In genomic region chr11:97700746-97701580, GRCm38 (mm10) we compare ENCODE assay signal across 8 mouse cellular contexts. TPM values are rescaled to one million over a fixed set of nuclear protein-coding genes. Genes with fewer than 3 reads are reported as not detected.
A peak's percentile ranks its signal among the peaks of the same experiment; 100 is the strongest.
DNase-seq lines count a peak whose midpoint lies in the region; ATAC-seq and TF ChIP-seq lines count a peak whose summit lies in the region.

No protein-coding gene starts in this region.

- H3K36me3 ChIP-seq in ES-E14 (ENCODE audit: control insufficient read depth, insufficient read depth, low read length, poor library complexity, severe bottlenecking): peaks cover 8% of the 10 kb centered on the region
- H3K36me3 ChIP-seq in forebrain, postnatal 0 days (ENCODE audit: insufficient read depth): peaks cover 4% of the 10 kb centered on the region; the same call in 1 of the 2 replicates
- H3K36me3 ChIP-seq in kidney, embryonic 15.5 days: peaks cover 16% of the 10 kb centered on the region

- peak overlapping the region; percentile 71 for H3K4me2 ChIP-seq in forebrain, postnatal 0 days (ENCODE audit: low read depth)
- H3K4me2 ChIP-seq in kidney, embryonic 15.5 days: peak overlapping the region; percentile 80

- peak overlapping the region; percentile 91 for H3K27ac ChIP-seq in cerebellum, adult 2 months (ENCODE audit: insufficient read depth, low read length)
- H3K27ac ChIP-seq in ES-E14 (ENCODE audit: insufficient read depth, low read depth, low read length, poor library complexity, severe bottlenecking): no peak overlapping the region
- H3K27ac ChIP-seq in forebrain, postnatal 0 days (ENCODE audit: low read depth, low read length): peak overlapping the region; percentile 95
- H3K27ac ChIP-seq in kidney, embryonic 15.5 days: peak overlapping the region; percentile 98

- peak overlapping the region; percentile 84 for H3K9ac ChIP-seq in ES-E14 (ENCODE audit: insufficient read depth, low read depth, low read length, poor library complexity, severe bottlenecking)
- peak overlapping the region; percentile 98 for H3K9ac ChIP-seq in forebrain, postnatal 0 days
- peak overlapping the region; percentile 94 for H3K9ac ChIP-seq in kidney, embryonic 15.5 days

- TF ChIP-seq POLR2A in cerebellum, adult 2 months (IDR thresholded peaks at IDR 0.05; ENCODE audit: borderline replicate concordance, insufficient read depth, low read length): no peak

- no peak for ATAC-seq in cerebellum, adult (ENCODE audit: insufficient number of reproducible peaks, low FRiP score, low TSS enrichment)
- ATAC-seq in forebrain, postnatal 0 days: no peak
- no peak for ATAC-seq in kidney, embryonic 15.5 days (replicated peaks; ENCODE audit: low FRiP score)
- ATAC-seq in megakaryocyte progenitor cell, adult 5-6 weeks (replicated peaks; ENCODE audit: poor library complexity): no peak

- in situ Hi-C loops in ES-E14 (cut with MboI; ENCODE audit: low sequenced_read_pairs in 2 of 2, unreplicated experiment in 2 of 2): no loop called here

- TF ChIP-seq CTCF in cerebellum, adult 2 months (IDR thresholded peaks at IDR 0.05; ENCODE audit: borderline replicate concordance, insufficient read depth, low read depth, low read length): no peak
- TF ChIP-seq CTCF in forebrain, postnatal 0 days (IDR thresholded peaks at IDR 0.05; ENCODE audit: low read depth): no peak

- peaks cover 3% of the 10 kb centered on the region for H3K4me1 ChIP-seq in cerebellum, adult 2 months (ENCODE audit: control insufficient read depth, insufficient read depth, low read length)
- peaks cover 3 to 17% of the 10 kb centered on the region in 2 experiments; a peak in 3 of 4 replicates for H3K4me1 ChIP-seq in ES-E14 (ENCODE audit: control insufficient read depth in 2 of 2, insufficient read depth in 2 of 2, low read length in 2 of 2, poor library complexity in 1 of 2)
- H3K4me1 ChIP-seq in forebrain, postnatal 0 days (ENCODE audit: insufficient read depth): peaks cover 33% of the 10 kb centered on the region
- H3K4me1 ChIP-seq in kidney, embryonic 15.5 days: peaks cover 56% of the 10 kb centered on the region

- H3K9me3 ChIP-seq in ES-E14 (ENCODE audit: control insufficient read depth, insufficient read depth, low read depth, low read length): no peaks in the 10 kb centered on the region
- no peaks in the 10 kb centered on the region for H3K9me3 ChIP-seq in forebrain, postnatal 0 days (ENCODE audit: low read length)
- H3K9me3 ChIP-seq in kidney, embryonic 15.5 days (replicated peaks): no peaks in the 10 kb centered on the region

- DNase-seq in cerebellum, adult 2 months: no peak
- DNase-seq in ES-E14 (ENCODE audit: low read depth, low spot score): no peak
- no peak for DNase-seq in forebrain, postnatal 0 days
- peak; percentile 44 for DNase-seq in lung, postnatal 36 days
- no peak for DNase-seq in left cerebral cortex, adult 9 months (ENCODE audit: low spot score in 2 of 2)

- H3K4me3 ChIP-seq in cerebellum, adult 2 months (replicated peaks; ENCODE audit: insufficient read depth, low read depth, low read length): peak overlapping the region; percentile 92
- H3K4me3 ChIP-seq in ES-E14 (ENCODE audit: insufficient read depth in 1 of 2, low read depth in 1 of 2, low read length in 2 of 2, poor library complexity in 1 of 2, severe bottlenecking in 1 of 2): peak overlapping the region; percentile 88 to 93
- peak overlapping the region; percentile 92 for H3K4me3 ChIP-seq in forebrain, postnatal 0 days (ENCODE audit: low read depth, low read length)
- peak overlapping the region; percentile 95 for H3K4me3 ChIP-seq in kidney, embryonic 15.5 days (replicated peaks)

- H3K27me3 ChIP-seq in cerebellum, adult 2 months (ENCODE audit: control insufficient read depth, insufficient read depth, low read length): no peaks in the 10 kb centered on the region
- H3K27me3 ChIP-seq in forebrain, postnatal 0 days (ENCODE audit: insufficient read depth, low read length): no peaks in the 10 kb centered on the region
- H3K27me3 ChIP-seq in kidney, embryonic 15.5 days: no peaks in the 10 kb centered on the region

- 17% methylated on average over 30 of the region's 30 CpGs for WGBS in cerebellum, adult 2 months
- 18% methylated on average over 30 of the region's 30 CpGs for WGBS in forebrain, postnatal 0 days
- 14% methylated on average over 30 of the region's 30 CpGs for WGBS in kidney, embryonic 15.5 days

TF ChIP-seq in ES-E14, 5 proteins besides CTCF, POLR2A, EP300 and RAD21:
- TF ChIP-seq CHD2 (IDR thresholded peaks at IDR 0.05; ENCODE audit: low read depth, low read length) (no peak), MAFK (IDR thresholded peaks at IDR 0.05; ENCODE audit: insufficient read depth, low read depth, low read length) (no peak), ZNF384 (IDR thresholded peaks at IDR 0.05; ENCODE audit: low read depth, low read length) (no peak), ZC3H11A (IDR thresholded peaks at IDR 0.05; ENCODE audit: borderline replicate concordance, low read depth, low read length) (no peak), HCFC1 (IDR thresholded peaks at IDR 0.05; ENCODE audit: borderline replicate concordance, insufficient read depth, low read length) (no peak)

RNA-seq across cellular contexts. Expression of gene Pcgf2, which starts 0.7 kb away (rescaled TPM):
- 54.3 and 59.5 TPM in 2 replicates for polyA plus RNA-seq in cerebellum, adult 2 months (2012; rRNA removed)
- 20.1 and 28.4 TPM in 2 replicates for total RNA-seq in ES-E14 (2012; rRNA removed)
- total RNA-seq in forebrain, postnatal 0 days (2014; rRNA removed): 13.0 and 21.9 TPM in 2 replicates
- 10.0 and 12.6 TPM in 2 replicates for polyA plus RNA-seq in forebrain, postnatal 0 days (2015; fragmentation: Nextera tagmentation; extraction: Ambion mirVana)
- polyA plus RNA-seq in kidney, embryonic 15.5 days (2015; fragmentation: Nextera tagmentation; extraction: Ambion mirVana): 13.2 and 16.6 TPM in 2 replicates
- total RNA-seq in megakaryocyte progenitor cell, adult 5-6 weeks (2015): 3.9 and 4.6 TPM in 2 replicates
- 1.2 and 1.5 TPM in 2 replicates for total RNA-seq in megakaryocyte progenitor cell, adult 5-6 weeks (2017)

RNA-seq across cellular contexts. Expression of gene Psmb3, which starts 2.2 kb away (rescaled TPM):
- 291 and 295 TPM in 2 replicates for polyA plus RNA-seq in cerebellum, adult 2 months (2012; rRNA removed)
- 522 and 677 TPM in 2 replicates for total RNA-seq in ES-E14 (2012; rRNA removed)
- total RNA-seq in forebrain, postnatal 0 days (2014; rRNA removed): 322 and 350 TPM in 2 replicates
- 499 and 621 TPM in 2 replicates for polyA plus RNA-seq in forebrain, postnatal 0 days (2015; fragmentation: Nextera tagmentation; extraction: Ambion mirVana)
- polyA plus RNA-seq in kidney, embryonic 15.5 days (2015; fragmentation: Nextera tagmentation; extraction: Ambion mirVana): 475 and 488 TPM in 2 replicates
- total RNA-seq in megakaryocyte progenitor cell, adult 5-6 weeks (2015): 114 and 126 TPM in 2 replicates
- 158 and 185 TPM in 2 replicates for total RNA-seq in megakaryocyte progenitor cell, adult 5-6 weeks (2017)

RNA-seq across cellular contexts. Expression of gene Cisd3, which starts 15.3 kb away (rescaled TPM):
- 70.2 and 72.2 TPM in 2 replicates for polyA plus RNA-seq in cerebellum, adult 2 months (2012; rRNA removed)
- total RNA-seq in ES-E14 (2012; rRNA removed): 49.9 and 66.0 TPM in 2 replicates
- total RNA-seq in forebrain, postnatal 0 days (2014; rRNA removed): 14.4 and 15.5 TPM in 2 replicates
- 27.2 and 27.8 TPM in 2 replicates for polyA plus RNA-seq in forebrain, postnatal 0 days (2015; fragmentation: Nextera tagmentation; extraction: Ambion mirVana)
- 41.2 and 42.7 TPM in 2 replicates for polyA plus RNA-seq in kidney, embryonic 15.5 days (2015; fragmentation: Nextera tagmentation; extraction: Ambion mirVana)
- 17.4 and 24.9 TPM in 2 replicates for total RNA-seq in megakaryocyte progenitor cell, adult 5-6 weeks (2015)
- 3.5 and 5.4 TPM in 2 replicates for total RNA-seq in megakaryocyte progenitor cell, adult 5-6 weeks (2017)

RNA-seq across cellular contexts. Expression of gene Mllt6, which starts 37.7 kb away (rescaled TPM):
- 68.4 and 69.3 TPM in 2 replicates for polyA plus RNA-seq in cerebellum, adult 2 months (2012; rRNA removed)
- 113 and 142 TPM in 2 replicates for total RNA-seq in ES-E14 (2012; rRNA removed)
- 42.2 and 48.1 TPM in 2 replicates for total RNA-seq in forebrain, postnatal 0 days (2014; rRNA removed)
- 1.7 TPM in 2 replicates for polyA plus RNA-seq in forebrain, postnatal 0 days (2015; fragmentation: Nextera tagmentation; extraction: Ambion mirVana)
- 2.8 and 3.9 TPM in 2 replicates for polyA plus RNA-seq in kidney, embryonic 15.5 days (2015; fragmentation: Nextera tagmentation; extraction: Ambion mirVana)
- total RNA-seq in megakaryocyte progenitor cell, adult 5-6 weeks (2015): 3.3 and 4.5 TPM in 2 replicates
- total RNA-seq in megakaryocyte progenitor cell, adult 5-6 weeks (2017): 5.8 and 7.2 TPM in 2 replicates

RNA-seq across cellular contexts. Expression of gene Pip4k2b, which starts 43.5 kb away (rescaled TPM):
- 47.4 and 49.5 TPM in 2 replicates for polyA plus RNA-seq in cerebellum, adult 2 months (2012; rRNA removed)
- total RNA-seq in ES-E14 (2012; rRNA removed): 26.5 and 31.3 TPM in 2 replicates
- 131 and 146 TPM in 2 replicates for total RNA-seq in forebrain, postnatal 0 days (2014; rRNA removed)
- polyA plus RNA-seq in forebrain, postnatal 0 days (2015; fragmentation: Nextera tagmentation; extraction: Ambion mirVana): 4.2 and 4.6 TPM in 2 replicates
- polyA plus RNA-seq in kidney, embryonic 15.5 days (2015; fragmentation: Nextera tagmentation; extraction: Ambion mirVana): 1.8 and 1.9 TPM in 2 replicates
- total RNA-seq in megakaryocyte progenitor cell, adult 5-6 weeks (2015): 16.9 and 17.6 TPM in 2 replicates
- 17.2 and 28.6 TPM in 2 replicates for total RNA-seq in megakaryocyte progenitor cell, adult 5-6 weeks (2017)
